Mouse (Mus musculus) heart, adult 2 months (tissue): ENCODE data around the gene Calhm1. TPM values are rescaled to one million over a fixed set of nuclear protein-coding genes. Genes with fewer than 3 reads are reported as not detected.

Experiments used
- DNase-seq, 2 experiments: peaks; one replicate each; pipeline ENCODE4 v3.0.0; 2021
- H3K27ac ChIP-seq: fragments of 200-600 bp; 2 replicates; pipeline ENCODE4 v1.8.1; 2022
- H3K27me3 ChIP-seq: fragments of 200-500 bp; 2 replicates; pipeline ENCODE4 v1.6.1; 2012; ENCODE audit warnings: mild to moderate bottlenecking, low read length, inconsistent platforms, mixed read lengths; ENCODE audit not compliant: control insufficient read depth, insufficient read depth
- H3K36me3 ChIP-seq: fragments of 200-500 bp; 2 replicates; pipeline ENCODE4 v1.6.1; 2012; ENCODE audit warnings: low read length, inconsistent platforms; ENCODE audit not compliant: control insufficient read depth, insufficient read depth
- H3K4me1 ChIP-seq: fragments of 200-500 bp; 2 replicates; pipeline ENCODE4 v1.6.1; 2011; ENCODE audit warnings: low read length; ENCODE audit not compliant: control insufficient read depth, insufficient read depth
- H3K4me3 ChIP-seq: fragments of 200-600 bp; 2 replicates; pipeline ENCODE4 v1.8.1; 2022
- H3K79me2 ChIP-seq: fragments of 200-500 bp; replicated peaks from 2 replicates; pipeline ENCODE4 v1.6.1; 2012; ENCODE audit warnings: mild to moderate bottlenecking, inconsistent platforms, low read length, moderate library complexity, mixed read lengths; ENCODE audit not compliant: control insufficient read depth, insufficient read depth
- H3K9ac ChIP-seq: fragments of 200-500 bp; 2 replicates; pipeline ENCODE4 v1.6.1; 2012; ENCODE audit warnings: low read depth, mild to moderate bottlenecking, control low read depth, inconsistent platforms, low read length, mixed read lengths
- CTCF ChIP-seq: fragments of 200-600 bp; IDR thresholded peaks from 2 replicates; pipeline ENCODE4 v1.8.1; 2022; ENCODE audit warnings: antibody characterized with exemption, mild to moderate bottlenecking, moderate library complexity
- EP300 ChIP-seq: fragments of 200-500 bp; IDR thresholded peaks from 2 replicates; pipeline ENCODE4 v1.6.1; 2011; ENCODE audit warnings: low read depth, low read length, control low read depth; ENCODE audit not compliant: insufficient read depth
- POLR2A ChIP-seq: fragments of 200-500 bp; IDR thresholded peaks from 2 replicates; pipeline ENCODE4 v1.6.1; 2011; ENCODE audit warnings: mild to moderate bottlenecking, low read depth, low read length, control low read depth; ENCODE audit not compliant: insufficient read depth
- WGBS: fragments of 180-500 bp; shearing (Covaris S2); methylation state at CpG from one replicate; pipeline ENCODE4 v1.1.7; 2018; 5-methylcytosine and 5-hydroxymethylcytosine counted together
- intact Hi-C: fragments of 180-260 bp; cut with DNase I; formaldehyde crosslinking; loops from one replicate; pipeline ENCODE4 v1.15.1; 2025
- polyA plus RNA-seq: library from polyadenylated mRNA; depleted of rRNA; stranded (reverse); fragments of >200 nt; gene quantifications from 2 replicates; pipeline ENCODE4 v1.2.3, GENCODE M21; 2012
- total RNA-seq, 2 experiments: library from RNA; stranded (reverse); gene quantifications; 2 replicates each; pipeline ENCODE4 v1.2.3; 2021

Calhm1 gene
- total and polyA plus RNA-seq, 3 experiments = not detected

DNA sequence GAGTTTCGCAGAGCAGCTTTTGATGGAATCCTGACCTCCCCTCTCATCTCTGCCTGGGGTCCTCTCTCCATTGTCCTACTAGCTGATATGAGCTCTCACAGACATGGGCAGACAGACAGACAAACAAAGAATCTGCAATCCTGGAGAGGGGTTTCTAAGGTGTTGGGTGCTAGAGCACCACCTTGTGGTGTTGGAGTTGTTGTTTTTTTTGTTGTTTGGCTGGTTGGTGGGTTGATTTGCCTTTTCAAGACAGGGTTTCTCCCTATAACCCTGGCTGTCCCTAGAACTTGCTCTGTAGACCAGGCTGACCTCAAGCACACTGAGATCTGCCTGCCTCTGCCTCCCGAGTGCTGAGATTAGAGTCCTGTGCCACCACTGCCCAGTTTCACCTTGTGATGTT lies 31.4 kb upstream of the Calhm1 start:
- no peak overlapping the region for H3K9ac ChIP-seq
- no peaks in the 10 kb centered on the region for H3K79me2 ChIP-seq
- no peak overlapping the region for H3K4me3 ChIP-seq
- TF ChIP-seq CTCF (peak; percentile 18; the same call in 1 of the 2 replicates), POLR2A (no peak), EP300 (no peak)
- H3K27ac ChIP-seq = no peak overlapping the region
- no peaks in the 10 kb centered on the region for H3K36me3 ChIP-seq
- DNase-seq = no peak
- intact Hi-C loops = loop anchor here (1.0 to 5.0 kb wide), 2 partner anchors 77 to 164 kb away; no protein-coding TSS in a partner anchor
- WGBS = 56% methylated on average over 2 of the region's 2 CpGs
- no peaks in the 10 kb centered on the region for H3K4me1 ChIP-seq
- peaks cover 8% of the 10 kb centered on the region for H3K27me3 ChIP-seq

DNA sequence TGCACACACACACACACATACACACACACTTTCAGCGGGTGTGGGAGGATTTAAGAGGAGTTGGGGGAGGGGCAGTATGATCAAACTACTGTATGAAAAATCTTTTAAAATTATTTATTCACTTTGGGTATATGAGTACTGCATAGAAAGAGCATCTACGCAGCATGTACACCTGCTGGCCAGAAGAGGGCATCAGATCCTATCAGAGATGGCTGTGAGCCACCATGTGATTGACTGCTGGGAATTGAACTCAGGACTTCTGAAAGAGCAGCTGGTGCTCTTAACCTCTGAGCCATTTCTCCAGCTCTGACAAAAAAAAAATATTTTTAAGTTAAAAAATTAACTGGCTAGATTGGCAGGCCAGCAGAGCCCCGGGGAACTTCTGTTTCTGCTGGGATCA lies 30.5 kb upstream of the Calhm1 start:
- Histone ChIP-seq H3K27me3 (peaks cover 7% of the 10 kb centered on the region), H3K4me1 (no peaks in the 10 kb centered on the region), H3K36me3 (no peaks in the 10 kb centered on the region), H3K27ac (no peak overlapping the region), H3K79me2 (no peaks in the 10 kb centered on the region), H3K9ac (no peak overlapping the region), H3K4me3 (no peak overlapping the region)
- 40% methylated on average over 3 of the region's 3 CpGs for WGBS
- TF ChIP-seq CTCF (peak; percentile 73), POLR2A (no peak), EP300 (no peak)
- intact Hi-C loops = loop anchor here (5.0 kb wide), 1 partner anchor 88 kb away; no protein-coding TSS in a partner anchor
- DNase-seq = no peak

- peak overlapping the region; percentile 52 for H3K9ac ChIP-seq
- DNase-seq = peak; percentile 82 to 91
- peak overlapping the region; percentile 3; the same call in 1 of the 2 replicates for H3K27ac ChIP-seq
- H3K4me1 ChIP-seq = no peaks in the 10 kb centered on the region
- peak; percentile 97 for TF ChIP-seq CTCF
- TF ChIP-seq EP300 = no peak
- TF ChIP-seq POLR2A = no peak
- WGBS = 10% methylated on average over 11 of the region's 11 CpGs
- no peaks in the 10 kb centered on the region for H3K79me2 ChIP-seq
- H3K4me3 ChIP-seq = peak overlapping the region; percentile 37
- intact Hi-C loops = loop anchor here (1.0 kb wide), 1 partner anchor 48 kb away; no protein-coding TSS in a partner anchor
- H3K27me3 ChIP-seq = no peaks in the 10 kb centered on the region
- no peaks in the 10 kb centered on the region for H3K36me3 ChIP-seq
These were observed 24.8 kb upstream of the Calhm1 start for GRCm38 (mm10) chr19:47168793-47169412.

DNA sequence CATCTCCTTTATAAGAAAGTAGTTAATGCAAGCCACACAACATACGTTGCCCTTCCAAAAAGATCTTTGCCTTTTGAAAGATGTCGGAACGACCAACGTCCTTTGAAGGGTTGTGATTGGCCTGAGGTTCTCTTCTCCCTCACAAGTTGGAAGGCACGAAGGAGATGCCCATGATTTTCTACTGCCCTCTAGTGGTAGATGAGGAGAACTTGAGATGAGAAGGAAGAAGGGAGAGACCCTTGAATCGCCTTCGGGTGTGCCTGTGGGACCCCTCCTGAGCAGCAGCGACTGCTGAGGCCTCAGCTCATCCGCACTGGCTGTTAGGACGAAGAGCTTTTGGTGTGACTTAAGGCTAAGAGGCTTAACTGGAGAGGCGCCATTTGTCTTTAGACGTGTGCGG lies 24.2 kb upstream of the Calhm1 start:
- Histone ChIP-seq H3K27me3 (no peaks in the 10 kb centered on the region), H3K27ac (no peak overlapping the region; the same call in 1 of the 2 replicates), H3K79me2 (no peaks in the 10 kb centered on the region), H3K4me1 (no peaks in the 10 kb centered on the region), H3K4me3 (peak overlapping the region; percentile 37), H3K36me3 (no peaks in the 10 kb centered on the region), H3K9ac (no peak overlapping the region)
- intact Hi-C loops = loop anchor here (1.0 kb wide), 1 partner anchor 47 kb away; no protein-coding TSS in a partner anchor
- WGBS = 6% methylated on average over 13 of the region's 13 CpGs
- no peak for TF ChIP-seq EP300
- TF ChIP-seq CTCF = peak; percentile 90
- peak; percentile 33 to 64 for DNase-seq

DNA sequence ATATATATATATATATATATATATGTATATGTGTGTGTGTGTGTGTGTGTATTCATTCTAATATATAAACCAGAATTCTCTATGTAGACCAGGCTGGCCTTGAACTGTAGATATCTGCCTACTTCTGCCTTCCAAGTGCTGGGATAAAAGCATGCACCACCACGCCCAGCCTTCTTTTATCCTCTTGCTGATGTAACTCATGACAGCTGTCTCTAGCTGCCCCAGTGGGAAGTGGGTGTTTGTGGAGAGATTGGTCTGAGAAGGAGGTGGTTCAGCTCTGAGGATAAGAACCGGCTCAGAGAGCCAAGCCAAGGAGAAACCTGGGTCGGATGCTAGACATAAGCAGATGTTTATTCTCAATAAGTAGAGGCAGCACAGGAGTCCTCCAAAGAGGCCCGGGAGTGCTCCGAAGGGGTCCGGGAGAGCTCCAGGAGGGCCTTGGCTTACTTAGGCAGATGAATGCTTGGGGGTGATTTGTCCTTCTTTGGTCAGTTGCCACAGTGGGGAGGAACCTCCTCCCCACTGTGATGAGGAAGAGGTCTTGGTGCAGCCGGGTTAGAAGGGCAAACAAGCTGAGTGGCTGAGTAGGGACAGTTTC lies 23.7 kb upstream of the Calhm1 start:
- 43% methylated on average over 7 of the region's 7 CpGs for WGBS
- Histone ChIP-seq H3K36me3 (no peaks in the 10 kb centered on the region), H3K4me1 (no peaks in the 10 kb centered on the region), H3K79me2 (no peaks in the 10 kb centered on the region), H3K4me3 (no peak overlapping the region), H3K27me3 (no peaks in the 10 kb centered on the region), H3K27ac (no peak overlapping the region), H3K9ac (no peak overlapping the region)
- intact Hi-C loops = loop anchor here (1.0 kb wide), 1 partner anchor 46 kb away; no protein-coding TSS in a partner anchor
- peak in 1 of 2 experiments; percentile 27 for DNase-seq
- TF ChIP-seq POLR2A (no peak), CTCF (no peak), EP300 (no peak)

DNA sequence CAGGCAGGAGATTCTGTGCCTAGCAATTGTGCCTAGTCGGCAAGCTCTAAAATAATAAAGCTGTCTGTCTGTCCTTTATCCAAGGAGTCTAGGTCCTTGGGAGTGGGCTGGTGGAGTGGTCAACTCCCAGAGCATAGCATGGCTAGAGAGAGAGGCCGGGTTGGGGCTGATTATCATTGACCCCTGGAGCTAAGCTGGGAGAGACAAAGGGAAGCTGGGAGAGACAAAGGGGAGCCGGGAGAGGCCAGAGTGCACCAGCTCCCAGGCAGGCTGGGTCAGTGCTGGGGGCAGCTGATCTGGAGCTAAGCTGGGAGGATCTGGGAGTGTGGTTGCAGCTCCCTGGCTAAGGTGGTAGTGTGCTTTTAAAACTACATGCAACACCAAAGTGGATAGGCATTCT lies 22.7 kb upstream of the Calhm1 start:
- TF ChIP-seq EP300 = no peak
- TF ChIP-seq POLR2A = no peak
- TF ChIP-seq CTCF = no peak
- no peak for DNase-seq
- intact Hi-C loops = no loop called here
- 58% methylated on average over 3 of the region's 3 CpGs for WGBS
- H3K4me3 ChIP-seq = no peak overlapping the region
- no peaks in the 10 kb centered on the region for H3K36me3 ChIP-seq
- no peaks in the 10 kb centered on the region for H3K79me2 ChIP-seq
- no peaks in the 10 kb centered on the region for H3K4me1 ChIP-seq
- no peak overlapping the region for H3K9ac ChIP-seq
- H3K27me3 ChIP-seq = no peaks in the 10 kb centered on the region
- no peak overlapping the region for H3K27ac ChIP-seq
